Mouse (Mus musculus): ENCODE data around the gene Dennd4a.

- no peak for TF ChIP-seq CTCF (IDR thresholded peaks at IDR 0.05; ENCODE audit: borderline replicate concordance, insufficient read depth, low read depth, low read length)
- no peak for TF ChIP-seq POLR2A (IDR thresholded peaks at IDR 0.05; ENCODE audit: borderline replicate concordance, insufficient read depth, low read length)
Observed at GRCm38 (mm10) chr9:64849548-64849947, 38.4 kb downstream of the Dennd4a start.

Data from cerebellum, adult 2 months (tissue).